Mouse (Mus musculus): ENCODE measurements around the gene Rpa1.

DNA sequence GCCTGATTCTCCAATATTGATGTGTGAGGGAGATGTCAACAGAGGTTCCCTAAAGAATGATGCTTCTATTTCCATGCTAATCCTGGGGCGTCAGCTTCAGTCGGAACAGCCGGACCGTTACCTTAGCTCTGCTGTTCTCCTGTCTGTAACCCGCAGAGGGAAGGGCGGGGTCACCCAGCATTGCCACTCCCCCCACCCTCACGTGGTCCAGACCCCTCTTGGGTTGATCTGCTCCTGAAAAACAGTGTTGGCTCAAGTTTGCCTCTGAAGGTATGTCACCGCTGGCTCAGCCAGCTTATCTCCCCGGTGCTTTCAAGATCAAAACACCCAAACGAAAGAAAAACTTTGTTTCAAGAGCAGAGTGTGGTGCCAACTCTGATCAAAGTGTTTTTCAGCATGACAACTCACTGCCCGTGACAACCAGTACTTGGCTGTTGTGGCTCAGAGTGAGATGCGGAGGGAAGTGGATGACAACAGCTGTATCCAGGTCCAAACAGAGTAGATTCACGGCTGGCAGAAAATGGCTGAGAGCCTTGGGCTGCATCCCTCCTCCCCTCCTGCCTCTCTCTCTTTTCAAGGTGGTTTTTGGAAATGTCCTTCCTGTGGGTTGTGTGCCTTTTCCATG lies 65.5 kb downstream of the Rpa1 start:
- no peak for TF ChIP-seq EP300 (optimal IDR thresholded peaks at IDR 0.05)
- no peak for TF ChIP-seq CTCF (IDR thresholded peaks at IDR 0.05; ENCODE audit: low read depth)

Measured in stomach, postnatal 0 days (tissue).